Mouse (Mus musculus) MEL (cell line): ENCODE results near the gene Ezh1. TPM values are rescaled to one million over a fixed set of nuclear protein-coding genes. Genes with fewer than 3 reads are reported as not detected.

Experiments used
- DNase-seq: peaks from one replicate; pipeline ENCODE4 v3.0.0; 2011; ENCODE audit warnings: low read depth, low spot score
- H3K27ac ChIP-seq: 2 replicates; pipeline ENCODE4 v1.5.1; 2012; ENCODE audit warnings: low read depth, mild to moderate bottlenecking, control low read depth, low read length, moderate library complexity; ENCODE audit not compliant: control insufficient read depth
- H3K27me3 ChIP-seq, 2 experiments: fragments of 150-350 bp in 1 of 2; sonication (generic) in 1 of 2; 2 replicates each; pipeline ENCODE4 v1.6.1; 2012; ENCODE audit warnings: low read length in 2 of 2, mild to moderate bottlenecking in 2 of 2, improper control_type of control experiment in 1 of 2, moderate library complexity in 1 of 2; ENCODE audit not compliant: insufficient read depth in 2 of 2, control insufficient read depth in 1 of 2
- H3K36me3 ChIP-seq, 2 experiments: 2 replicates each; pipeline ENCODE4 v1.6.1; 2012 to 2014; ENCODE audit warnings: low read length in 2 of 2, improper control_type of control experiment in 1 of 2, inconsistent platforms in 1 of 2, mild to moderate bottlenecking in 1 of 2; ENCODE audit not compliant: insufficient read depth in 2 of 2, control insufficient read depth in 1 of 2
- H3K4me1 ChIP-seq, 2 experiments: fragments of 150-350 bp in 1 of 2; sonication (generic) in 1 of 2; 2 replicates each; pipeline ENCODE4 v1.6.1; 2012; ENCODE audit warnings: low read length in 2 of 2, improper control_type of control experiment in 1 of 2, mild to moderate bottlenecking in 1 of 2; ENCODE audit not compliant: insufficient read depth in 2 of 2, control insufficient read depth in 1 of 2
- H3K4me3 ChIP-seq, 2 experiments: fragments of 150-350 bp in 1 of 2; sonication (generic) in 1 of 2; 2 replicates each; pipeline ENCODE4 v1.5.1; 2012; ENCODE audit warnings: low read depth in 2 of 2, low read length in 2 of 2, mild to moderate bottlenecking in 2 of 2, moderate library complexity in 2 of 2, control low read depth in 1 of 2, improper control_type of control experiment in 1 of 2; ENCODE audit not compliant: control insufficient read depth in 1 of 2, insufficient read depth in 1 of 2
- H3K79me2 ChIP-seq: 2 replicates; pipeline ENCODE4 v1.6.1; 2012; ENCODE audit warnings: mild to moderate bottlenecking, low read length, moderate library complexity; ENCODE audit not compliant: control insufficient read depth, poor library complexity, insufficient read depth
- H3K9ac ChIP-seq: 2 replicates; pipeline ENCODE4 v1.6.1; 2012; ENCODE audit warnings: low read depth, mild to moderate bottlenecking, control low read depth, low read length, moderate library complexity; ENCODE audit not compliant: control insufficient read depth, poor library complexity, severe bottlenecking
- H3K9me3 ChIP-seq: fragments of 150-350 bp; sonication (generic); replicated peaks from 2 replicates; pipeline ENCODE4 v1.6.1; 2012; ENCODE audit warnings: mild to moderate bottlenecking, low read length, improper control_type of control experiment, moderate library complexity; ENCODE audit not compliant: insufficient read depth
- CHD1 ChIP-seq: IDR thresholded peaks from 2 replicates; pipeline ENCODE4 v1.6.1; 2012; ENCODE audit warnings: low read depth, mild to moderate bottlenecking, inconsistent platforms, low read length, improper control_type of control experiment
- CHD2 ChIP-seq: IDR thresholded peaks from 2 replicates; pipeline ENCODE4 v1.6.1; 2011; ENCODE audit warnings: low read length, improper control_type of control experiment
- E2F4 ChIP-seq: IDR thresholded peaks from 2 replicates; pipeline ENCODE4 v1.6.1; 2011; ENCODE audit warnings: low read depth, low read length, improper control_type of control experiment, borderline replicate concordance
- ETS1 ChIP-seq: IDR thresholded peaks from 2 replicates; pipeline ENCODE4 v1.6.1; 2012; ENCODE audit warnings: low read depth, mild to moderate bottlenecking, inconsistent platforms, low read length, improper control_type of control experiment, moderate library complexity
- HCFC1 ChIP-seq: IDR thresholded peaks from 2 replicates; pipeline ENCODE4 v1.6.1; 2012; ENCODE audit warnings: low read depth, mild to moderate bottlenecking, inconsistent platforms, low read length, improper control_type of control experiment, moderate library complexity
- JUND ChIP-seq: IDR thresholded peaks from 2 replicates; pipeline ENCODE4 v1.6.1; 2011; ENCODE audit warnings: low read depth, mild to moderate bottlenecking, improper control_type of control experiment, low read length
- KAT2A ChIP-seq: conservative IDR thresholded peaks from 2 replicates; pipeline ENCODE4 v1.6.1; 2012; ENCODE audit warnings: low read depth, low read length, improper control_type of control experiment, inconsistent platforms
- MAFK ChIP-seq: IDR thresholded peaks from 2 replicates; pipeline ENCODE4 v1.6.1; 2011; ENCODE audit warnings: low read depth, mild to moderate bottlenecking, low read length, improper control_type of control experiment, borderline replicate concordance
- MAZ ChIP-seq: IDR thresholded peaks from 2 replicates; pipeline ENCODE4 v1.6.1; 2012; ENCODE audit warnings: low read depth, mild to moderate bottlenecking, inconsistent platforms, low read length, improper control_type of control experiment
- MEF2A ChIP-seq: IDR thresholded peaks from 2 replicates; pipeline ENCODE4 v1.6.1; 2014; ENCODE audit warnings: low read depth, mild to moderate bottlenecking, inconsistent platforms, low read length, improper control_type of control experiment; ENCODE audit not compliant: poor library complexity, insufficient replicate concordance, severe bottlenecking; ENCODE audit errors: extremely low read depth
- MXI1 ChIP-seq: IDR thresholded peaks from 2 replicates; pipeline ENCODE4 v1.6.1; 2011; ENCODE audit warnings: mild to moderate bottlenecking, low read depth, low read length, improper control_type of control experiment
- MYB ChIP-seq: IDR thresholded peaks from 2 replicates; pipeline ENCODE4 v1.6.1; 2011; ENCODE audit warnings: mild to moderate bottlenecking, low read depth, low read length, improper control_type of control experiment
- NELFE ChIP-seq: IDR thresholded peaks from 2 replicates; pipeline ENCODE4 v1.6.1; 2011; ENCODE audit warnings: low read depth, low read length, improper control_type of control experiment
- NRF1 ChIP-seq: IDR thresholded peaks from 2 replicates; pipeline ENCODE4 v1.6.1; 2014; ENCODE audit warnings: low read depth, mild to moderate bottlenecking, inconsistent platforms, low read length, improper control_type of control experiment, moderate library complexity; ENCODE audit not compliant: poor library complexity, insufficient read depth, severe bottlenecking
- POLR2A ChIP-seq, 2 experiments: IDR thresholded peaks; 2 replicates each; pipeline ENCODE4 v1.6.1; 2011 to 2012; ENCODE audit warnings: low read length in 2 of 2, mild to moderate bottlenecking in 2 of 2, control low read depth in 1 of 2, improper control_type of control experiment in 1 of 2, low read depth in 1 of 2, moderate library complexity in 1 of 2; ENCODE audit not compliant: control insufficient read depth in 1 of 2, insufficient read depth in 1 of 2, poor library complexity in 1 of 2
- POLR2AphosphoS2 ChIP-seq: IDR thresholded peaks from 2 replicates; pipeline ENCODE4 v1.6.1; 2011; ENCODE audit warnings: low read length, improper control_type of control experiment
- RAD21 ChIP-seq: IDR thresholded peaks from 2 replicates; pipeline ENCODE4 v1.6.1; 2011; ENCODE audit warnings: mild to moderate bottlenecking, low read depth, low read length, improper control_type of control experiment
- SIN3A ChIP-seq: IDR thresholded peaks from 2 replicates; pipeline ENCODE4 v1.6.1; 2012; ENCODE audit warnings: low read length, improper control_type of control experiment, inconsistent platforms
- SMC3 ChIP-seq: IDR thresholded peaks from 2 replicates; pipeline ENCODE4 v1.6.1; 2011; ENCODE audit warnings: low read depth, low read length, improper control_type of control experiment
- TAL1 ChIP-seq: IDR thresholded peaks from 2 replicates; pipeline ENCODE4 v1.6.1; 2012; ENCODE audit warnings: mild to moderate bottlenecking, inconsistent platforms, low read length, moderate library complexity, mixed read lengths
- TCF12 ChIP-seq: IDR thresholded peaks from 2 replicates; pipeline ENCODE4 v1.6.1; 2014; ENCODE audit warnings: low read depth, mild to moderate bottlenecking, inconsistent platforms, low read length, improper control_type of control experiment, moderate library complexity
- USF1 ChIP-seq: IDR thresholded peaks from 2 replicates; pipeline ENCODE4 v1.6.1; 2014; ENCODE audit warnings: low read depth, mild to moderate bottlenecking, inconsistent platforms, low read length, improper control_type of control experiment, moderate library complexity
- ZC3H11A ChIP-seq: IDR thresholded peaks from 2 replicates; pipeline ENCODE4 v1.6.1; 2012; ENCODE audit warnings: low read depth, mild to moderate bottlenecking, inconsistent platforms, low read length, improper control_type of control experiment
- ZMIZ1 ChIP-seq: IDR thresholded peaks from 2 replicates; pipeline ENCODE4 v1.6.1; 2012; ENCODE audit warnings: low read depth, mild to moderate bottlenecking, inconsistent platforms, low read length, improper control_type of control experiment, moderate library complexity
- polyA plus RNA-seq, 2 experiments: library from polyadenylated mRNA; stranded (reverse) in 1 of 2; unstranded in 1 of 2; fragments of >175 nt in 1 of 2; fragments of >200 nt in 1 of 2; gene quantifications; 2 replicates each; pipeline versions ENCODE4 v1.2.1 to v1.2.4; 2012; ENCODE audit warnings: low replicate concordance in 2 of 2, low read depth in 1 of 2; ENCODE audit not compliant: insufficient read length in 2 of 2, insufficient read depth in 1 of 2, missing spikeins in 1 of 2
- total RNA-seq: library from RNA; depleted of rRNA; stranded (reverse); fragments of 300-350 nt; gene quantifications from 2 replicates; pipeline ENCODE4 v1.2.3, GENCODE M21; 2012

Ezh1 gene
- total and polyA plus RNA-seq, 3 experiments, result 5.0 to 8.4 TPM; not detected in 1

GRCm38 (mm10) chr11:101168301-101168980, 57.8 kb downstream of the Ezh1 start:
- no peak for DNase-seq
- TF ChIP-seq E2F4 (no peak), TCF12 (no peak), NRF1 (no peak), MYB (no peak), TAL1 (no peak), KAT2A (no peak), ETS1 (no peak), POLR2AphosphoS2 (no peak), POLR2A (IDR thresholded peaks at IDR 0.05; ENCODE audit: control insufficient read depth in 1 of 2, insufficient read depth in 1 of 2, low read depth in 1 of 2, low read length in 2 of 2, poor library complexity in 1 of 2) (no peak), HCFC1 (no peak), MEF2A (no peak), SMC3 (no peak), RAD21 (no peak)
- Histone ChIP-seq H3K9me3 (no peaks in the 10 kb centered on the region), H3K27ac (no peak overlapping the region), H3K36me3 (peaks cover 0 to 6% of the 10 kb centered on the region in 2 experiments; a peak in 2 of 4 replicates), H3K9ac (no peak overlapping the region), H3K4me1 (peaks cover 0 to 19% of the 10 kb centered on the region in 2 experiments; a peak in 2 of 4 replicates), H3K4me3 (no peak overlapping the region), H3K27me3 (peaks cover 0 to 2% of the 10 kb centered on the region in 2 experiments; a peak in 2 of 4 replicates), H3K79me2 (no peaks in the 10 kb centered on the region; the same call in 1 of the 2 replicates)

DNA sequence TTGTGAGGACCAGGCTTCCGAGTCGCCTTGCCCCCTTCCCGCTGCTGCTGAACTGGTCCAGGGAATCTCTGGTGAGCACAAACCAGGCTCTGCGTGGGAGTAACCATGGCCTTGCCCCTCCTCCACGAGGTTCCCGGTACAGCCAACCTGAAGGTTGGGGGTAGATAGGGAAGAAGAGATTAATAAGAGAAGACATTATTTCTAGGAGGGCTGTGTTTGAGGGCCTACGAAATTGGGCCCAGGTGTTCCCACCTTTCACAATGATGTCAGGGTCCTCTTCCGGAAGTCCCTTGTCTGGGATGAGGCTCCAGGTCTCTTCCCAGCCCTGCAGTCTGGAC, 58.3 kb downstream of the Ezh1 start:
- H3K4me1 ChIP-seq, result peaks cover 0 to 15% of the 10 kb centered on the region in 2 experiments; a peak in 2 of 4 replicates
- no peak overlapping the region for H3K9ac ChIP-seq
- peaks cover 0 to 5% of the 10 kb centered on the region in 2 experiments; a peak in 2 of 4 replicates for H3K36me3 ChIP-seq
- no peak overlapping the region for H3K27ac ChIP-seq
- H3K9me3 ChIP-seq, result no peaks in the 10 kb centered on the region
- DNase-seq, result no peak
- TF ChIP-seq ZMIZ1 (no peak), CHD2 (no peak), ETS1 (no peak), HCFC1 (no peak), NELFE (no peak), USF1 (no peak), NRF1 (no peak), CHD1 (no peak), MAZ (no peak), MEF2A (no peak), TAL1 (no peak), MXI1 (no peak), SMC3 (no peak), RAD21 (no peak), SIN3A (no peak), MAFK (no peak), ZC3H11A (no peak), POLR2AphosphoS2 (no peak), JUND (no peak)
- no peak overlapping the region for H3K4me3 ChIP-seq
- peaks cover 0 to 2% of the 10 kb centered on the region in 2 experiments; a peak in 2 of 4 replicates for H3K27me3 ChIP-seq
- no peaks in the 10 kb centered on the region; the same call in 1 of the 2 replicates for H3K79me2 ChIP-seq
